Mouse (Mus musculus) midbrain, embryonic 16.5 days (tissue): ENCODE measurements around the gene Tmem106a. TPM values are rescaled to one million over a fixed set of nuclear protein-coding genes. Genes with fewer than 3 reads are reported as not detected.
"Not testable (repeated sequence)": the region's sequence is repeated elsewhere in the genome, so short reads cannot be mapped to it uniquely, and the experiment has no call there.

Experiments used
- ATAC-seq: fragments of 200-750 bp; cut with Nextera tagmentation; 2 replicates; pipeline ENCODE4 v1.8.0; 2017; ENCODE audit warnings: moderate TSS enrichment
- H3K27ac ChIP-seq: fragments of 300-500 bp; sonication (generic); 2 replicates; pipeline ENCODE4 v1.5.1; 2014; ENCODE audit warnings: mild to moderate bottlenecking, low read length, mixed read lengths
- H3K27me3 ChIP-seq: fragments of 300-500 bp; sonication (generic); 2 replicates; pipeline ENCODE4 v1.6.1; 2014; ENCODE audit warnings: low read depth, low read length, mixed read lengths; ENCODE audit not compliant: control insufficient read depth, insufficient read depth
- H3K36me3 ChIP-seq: fragments of 300-500 bp; sonication (generic); 2 replicates; pipeline ENCODE4 v1.6.1; 2014; ENCODE audit warnings: mild to moderate bottlenecking, low read length, moderate library complexity, mixed read lengths; ENCODE audit not compliant: control insufficient read depth, insufficient read depth
- H3K4me1 ChIP-seq: fragments of 300-500 bp; sonication (generic); 2 replicates; pipeline ENCODE4 v1.6.1; 2014; ENCODE audit warnings: mild to moderate bottlenecking, low read length, mixed read lengths; ENCODE audit not compliant: control insufficient read depth, insufficient read depth
- H3K4me2 ChIP-seq: fragments of 300-500 bp; sonication (generic); 2 replicates; pipeline ENCODE4 v1.6.1; 2014; ENCODE audit warnings: mild to moderate bottlenecking, low read length, mixed read lengths
- H3K4me3 ChIP-seq: fragments of 300-500 bp; sonication (generic); 2 replicates; pipeline ENCODE4 v1.5.1; 2014; ENCODE audit warnings: low read depth, mild to moderate bottlenecking, low read length, moderate library complexity, mixed read lengths
- H3K9ac ChIP-seq: fragments of 300-500 bp; sonication (generic); 2 replicates; pipeline ENCODE4 v1.6.1; 2014; ENCODE audit warnings: low read depth, low read length, mixed read lengths
- H3K9me3 ChIP-seq: fragments of 300-500 bp; sonication (generic); replicated peaks from 2 replicates; pipeline ENCODE4 v1.6.1; 2014; ENCODE audit warnings: mild to moderate bottlenecking, low read length, mixed read lengths; ENCODE audit not compliant: control insufficient read depth, poor library complexity, severe bottlenecking
- WGBS: fragments of 180-500 bp; shearing (Covaris S2); extraction: QIAGEN DNeasy Blood & Tissue Kit; methylation state at CpG from one replicate; pipeline ENCODE4 v1.1.7; 2014; 5-methylcytosine and 5-hydroxymethylcytosine counted together
- polyA plus RNA-seq: library from polyadenylated mRNA; unstranded; fragments of >200 nt; fragmentation: Nextera tagmentation; extraction: Ambion mirVana; gene quantifications from 2 replicates; pipeline ENCODE4 v1.2.1, GENCODE M21; 2015

Tmem106a gene
- polyA plus RNA-seq, 1 experiment from 2014 or later = 2.2 TPM

GRCm38 (mm10) chr11:101626649-101626994 is 44.6 kb downstream of the Tmem106a start:
- Histone ChIP-seq H3K9ac (peak overlapping the region; percentile 62), H3K4me1 (peaks cover 8% of the 10 kb centered on the region), H3K4me2 (peak overlapping the region; percentile 60), H3K4me3 (peak overlapping the region; percentile 40), H3K27ac (peak overlapping the region; percentile 89), H3K36me3 (no peaks in the 10 kb centered on the region), H3K9me3 (no peaks in the 10 kb centered on the region), H3K27me3 (no peaks in the 10 kb centered on the region)
- 7% methylated on average over 8 of the region's 8 CpGs for WGBS
- peak; percentile 63 for ATAC-seq

- under 1% methylated on average over 32 of the region's 34 CpGs for WGBS
- no peaks in the 10 kb centered on the region for H3K9me3 ChIP-seq
- H3K4me3 ChIP-seq = peak within 1 kb of the TSS; percentile 75
- ATAC-seq = peak; percentile 93
- peak within 1 kb of the TSS; percentile 99 for H3K4me2 ChIP-seq
- H3K36me3 ChIP-seq = no peaks in the 10 kb centered on the region
- H3K27me3 ChIP-seq = no peaks in the 10 kb centered on the region
- H3K9ac ChIP-seq = peak within 1 kb of the TSS; percentile 68
- H3K4me1 ChIP-seq = peaks cover 8% of the 10 kb centered on the region
- peak within 1 kb of the TSS; percentile 89 for H3K27ac ChIP-seq
These were observed 45.2 kb downstream of the Tmem106a start, which contains the start of gene Rdm1 for GRCm38 (mm10) chr11:101626995-101627856. TSS of gene Rdm1 (plus strand) at chr11:101627195.

- ATAC-seq = no peak; the same call in none of the 2 replicates
- no peaks in the 10 kb centered on the region for H3K9me3 ChIP-seq
- H3K27me3 ChIP-seq = no peaks in the 10 kb centered on the region
- H3K4me1 ChIP-seq = peaks cover 8% of the 10 kb centered on the region
- peak overlapping the region; percentile 81 for H3K27ac ChIP-seq
- under 1% methylated on average over 33 of the region's 33 CpGs for WGBS
- H3K9ac ChIP-seq = peak overlapping the region; percentile 68
- no peaks in the 10 kb centered on the region for H3K36me3 ChIP-seq
- peak overlapping the region; percentile 99 for H3K4me2 ChIP-seq
- H3K4me3 ChIP-seq = peak overlapping the region; percentile 75
These were observed 46.0 kb downstream of the Tmem106a start for GRCm38 (mm10) chr11:101627857-101628559.

- not testable (repeated sequence) for H3K4me3 ChIP-seq, H3K27me3 ChIP-seq, H3K36me3 ChIP-seq, H3K27ac ChIP-seq, H3K9me3 ChIP-seq, H3K4me1 ChIP-seq, H3K4me2 ChIP-seq, H3K9ac ChIP-seq, ATAC-seq
- WGBS = 77% methylated on average over 4 of the region's 5 CpGs
These were observed 46.8 kb downstream of the Tmem106a start for GRCm38 (mm10) chr11:101628733-101629417.

- no peaks in the 10 kb centered on the region for H3K27me3 ChIP-seq
- no peaks in the 10 kb centered on the region for H3K36me3 ChIP-seq
- no peak overlapping the region for H3K9ac ChIP-seq
- no peaks in the 10 kb centered on the region for H3K4me1 ChIP-seq
- no peak overlapping the region for H3K4me2 ChIP-seq
- H3K9me3 ChIP-seq = no peaks in the 10 kb centered on the region
- ATAC-seq = no peak
- H3K27ac ChIP-seq = no peak overlapping the region
- H3K4me3 ChIP-seq = no peak overlapping the region
- 85% methylated on average over 10 of the region's 10 CpGs for WGBS
These were observed 53.6 kb downstream of the Tmem106a start for GRCm38 (mm10) chr11:101635660-101636059.

- WGBS = 95% methylated on average over 4 of the region's 4 CpGs
- ATAC-seq = no peak
These were observed 57.7 kb downstream of the Tmem106a start for GRCm38 (mm10) chr11:101639761-101640160.

GRCm38 (mm10) chr11:101640857-101641709 is 59.0 kb downstream of the Tmem106a start:
- 5% methylated on average over 49 of the region's 53 CpGs for WGBS

More at GRCm38 (mm10) chr11:101639761-101640160, 57.7 kb downstream of the Tmem106a start:
- Histone ChIP-seq H3K36me3 (no peaks in the 10 kb centered on the region), H3K27me3 (no peaks in the 10 kb centered on the region), H3K27ac (no peak overlapping the region), H3K4me3 (no peak overlapping the region), H3K9me3 (no peaks in the 10 kb centered on the region), H3K4me2 (no peak overlapping the region), H3K4me1 (peaks cover 2% of the 10 kb centered on the region; the same call in 1 of the 2 replicates), H3K9ac (no peak overlapping the region)

More at GRCm38 (mm10) chr11:101640857-101641709, 59.0 kb downstream of the Tmem106a start:
- Histone ChIP-seq H3K4me2 (peak overlapping the region; percentile 53), H3K4me3 (peak overlapping the region; percentile 35), H3K9ac (peak overlapping the region; percentile 61), H3K27ac (peak overlapping the region; percentile 86)
- H3K36me3 ChIP-seq, H3K4me1 ChIP-seq, H3K9me3 ChIP-seq, H3K27me3 ChIP-seq: not testable (repeated sequence)
- peak; percentile 83 for ATAC-seq
